Mouse (Mus musculus): ENCODE results near the gene Cox7a1.
"Not testable (repeated sequence)": the region's sequence is repeated elsewhere in the genome, so short reads cannot be mapped to it uniquely, and the experiment has no call there.

Cox7a1 gene

DNA sequence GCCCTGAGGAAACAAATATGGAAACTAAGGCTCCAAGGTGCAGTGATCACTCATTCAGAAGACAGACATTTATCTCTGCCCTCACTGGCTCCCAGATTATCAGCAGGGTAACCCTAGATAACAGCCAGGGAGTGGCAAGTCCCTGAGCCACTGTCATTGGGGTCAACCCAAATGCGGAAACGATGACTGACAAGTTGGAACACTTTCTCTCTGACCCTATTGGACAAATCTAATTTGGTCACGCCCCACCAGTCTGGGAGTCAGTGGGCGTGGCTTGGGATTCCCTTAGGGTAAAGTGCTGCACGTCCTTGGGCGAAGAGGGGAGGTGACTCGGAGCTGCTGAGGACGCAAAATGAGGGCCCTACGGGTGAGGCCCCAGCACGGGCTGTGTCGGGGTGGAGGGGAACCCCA lies at the start of gene Cox7a1:
Cox7a1 (plus strand) TSS at position 266 of the 411 bp plus-strand sequence.
- DNase-seq: peak; percentile 94 to 95

- peak in 1 of 2 experiments; percentile 45 for DNase-seq
Observed at GRCm38 (mm10) chr7:30136826-30137225, 47.1 kb upstream of the Cox7a1 start.

DNA sequence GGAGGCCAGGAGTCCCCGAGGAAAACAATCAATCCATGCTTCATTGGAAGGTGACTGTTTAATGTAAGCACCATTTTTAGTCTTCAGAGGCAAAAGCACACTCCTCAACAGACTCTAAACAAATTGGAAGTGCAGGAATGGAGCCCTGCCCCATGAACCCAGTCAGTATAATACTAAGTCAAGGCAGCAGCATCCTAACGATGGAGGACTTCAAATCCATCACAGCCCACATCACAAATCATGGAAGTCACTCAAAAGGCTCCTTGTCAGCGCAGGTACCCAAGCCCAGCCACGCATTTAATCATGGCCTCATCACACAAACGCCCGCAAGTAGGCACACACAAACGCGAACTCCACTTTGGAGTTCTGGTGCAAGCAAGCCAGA lies 40.8 kb upstream of the Cox7a1 start:
- no peak for DNase-seq

- DNase-seq: peak; percentile 45 to 71
Observed at GRCm38 (mm10) chr7:30143555-30144209, 40.3 kb upstream of the Cox7a1 start.

GRCm38 (mm10) chr7:30147011-30147410 lies 36.9 kb upstream of the Cox7a1 start:
- DNase-seq: no peak

GRCm38 (mm10) chr7:30154040-30154439 lies 29.9 kb upstream of the Cox7a1 start:
- DNase-seq: no peak

- DNase-seq: no peak
Observed at GRCm38 (mm10) chr7:30155507-30155906, 28.4 kb upstream of the Cox7a1 start.

- DNase-seq: no peak
Observed at GRCm38 (mm10) chr7:30163113-30163512, 20.8 kb upstream of the Cox7a1 start.

DNA sequence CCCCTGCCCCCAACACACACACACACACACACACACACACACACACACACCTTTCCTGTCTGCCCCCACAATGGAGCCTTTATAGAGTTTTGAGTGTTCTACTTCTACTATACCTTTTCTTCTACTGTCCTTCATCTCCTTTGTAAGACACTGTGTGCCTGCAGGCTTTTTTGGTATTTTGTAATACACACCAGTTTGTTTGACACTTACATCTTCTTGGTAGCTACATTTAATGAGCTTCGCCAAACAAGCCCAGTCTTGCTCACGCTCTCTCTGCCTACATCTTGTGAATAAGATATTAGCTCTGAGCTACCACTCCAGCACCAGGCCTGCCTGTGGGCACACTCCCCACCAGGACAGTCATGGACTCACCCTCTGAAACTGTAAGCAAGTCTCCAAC lies 19.2 kb upstream of the Cox7a1 start:
- DNase-seq: no peak

GRCm38 (mm10) chr7:30168914-30169582 lies 14.9 kb upstream of the Cox7a1 start:
- no peak for DNase-seq

DNA sequence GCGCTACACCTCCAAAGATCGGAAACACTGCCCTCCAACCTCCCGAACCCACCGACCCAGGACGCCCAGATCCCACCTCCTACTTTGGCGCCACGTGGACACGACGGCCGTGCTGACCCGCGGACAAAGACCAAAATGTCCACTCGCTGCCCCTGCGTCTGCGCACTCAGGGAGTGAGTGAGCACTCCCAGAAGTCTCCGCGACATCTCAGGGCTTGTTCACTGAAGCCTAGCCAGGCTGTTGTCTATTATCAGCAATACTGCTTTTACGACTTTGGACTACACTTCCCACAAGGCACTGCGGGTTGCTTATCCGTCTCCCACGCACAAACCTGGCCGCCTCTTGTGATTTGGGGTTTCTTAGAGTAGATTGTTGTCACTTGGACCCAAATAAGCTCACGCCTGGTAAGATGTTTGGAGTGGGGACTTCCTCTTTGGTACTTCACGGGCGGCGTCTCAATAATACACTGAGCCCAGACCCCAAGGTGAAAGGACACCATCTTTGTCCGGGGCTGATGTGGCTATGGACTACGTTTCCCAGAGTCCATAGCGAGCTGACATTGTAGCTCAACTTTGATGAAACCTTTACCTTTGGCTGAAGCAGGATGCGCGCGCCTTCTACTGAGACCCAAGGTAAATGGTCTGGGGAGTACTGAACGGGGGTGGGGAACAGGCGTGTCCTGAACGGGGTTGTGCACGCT lies 14.2 kb upstream of the Cox7a1 start, which contains the start of gene Zfp146:
Zfp146 (minus strand) TSS at position 168 of the 700 bp plus-strand sequence.
- DNase-seq: peak; percentile 96 to 97

GRCm38 (mm10) chr7:30170283-30170951 lies 13.5 kb upstream of the Cox7a1 start:
- DNase-seq: no peak

GRCm38 (mm10) chr7:30176474-30176873 lies 7.5 kb upstream of the Cox7a1 start:
- no peak for DNase-seq

DNA sequence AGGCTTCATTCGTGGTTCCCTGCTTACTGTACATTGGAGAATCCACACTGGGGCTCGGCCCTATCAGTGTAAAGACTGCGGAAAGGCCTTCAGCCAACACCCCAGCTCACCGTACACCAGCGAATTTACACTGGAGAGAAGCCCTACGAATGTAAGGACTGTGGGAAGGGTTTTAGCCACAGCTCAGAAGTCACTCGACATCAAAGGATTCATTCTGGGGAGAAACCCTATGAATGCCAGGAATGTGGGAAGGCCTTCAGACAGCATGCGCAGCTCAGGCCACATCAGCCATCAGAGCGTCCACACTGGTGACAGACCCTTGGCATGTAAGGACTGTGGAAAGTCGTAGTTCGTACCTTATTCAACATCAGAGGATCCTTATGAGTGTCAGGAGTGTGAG lies 5.7 kb upstream of the Cox7a1 start:
- DNase-seq: no peak

- peak; percentile 79 to 86 for DNase-seq
Observed at GRCm38 (mm10) chr7:30181308-30181707, 2.6 kb upstream of the Cox7a1 start.

DNA sequence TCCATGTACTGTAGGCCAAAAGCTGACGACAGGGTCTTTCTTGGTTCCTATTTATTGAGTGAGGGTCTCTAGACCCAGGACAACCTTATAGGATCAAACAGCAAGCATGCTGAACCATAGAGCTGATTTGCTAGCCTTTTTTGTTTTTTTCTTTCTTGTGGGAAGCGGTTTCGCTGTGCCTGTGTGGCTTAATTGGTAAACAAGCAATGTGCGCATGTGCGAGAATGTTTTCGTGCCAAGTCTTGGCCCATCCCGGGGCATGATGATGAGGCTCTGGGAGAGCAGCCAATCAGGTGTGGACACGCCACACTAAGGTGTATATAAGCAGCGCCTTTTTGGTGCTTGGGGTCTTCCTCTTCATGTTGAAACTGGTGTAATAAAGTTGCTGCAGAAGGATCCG lies 2.0 kb upstream of the Cox7a1 start:
- DNase-seq: not testable (repeated sequence)

GRCm38 (mm10) chr7:30183189-30183588 lies 755 bp upstream of the Cox7a1 start:
- not testable (repeated sequence) for DNase-seq

DNA sequence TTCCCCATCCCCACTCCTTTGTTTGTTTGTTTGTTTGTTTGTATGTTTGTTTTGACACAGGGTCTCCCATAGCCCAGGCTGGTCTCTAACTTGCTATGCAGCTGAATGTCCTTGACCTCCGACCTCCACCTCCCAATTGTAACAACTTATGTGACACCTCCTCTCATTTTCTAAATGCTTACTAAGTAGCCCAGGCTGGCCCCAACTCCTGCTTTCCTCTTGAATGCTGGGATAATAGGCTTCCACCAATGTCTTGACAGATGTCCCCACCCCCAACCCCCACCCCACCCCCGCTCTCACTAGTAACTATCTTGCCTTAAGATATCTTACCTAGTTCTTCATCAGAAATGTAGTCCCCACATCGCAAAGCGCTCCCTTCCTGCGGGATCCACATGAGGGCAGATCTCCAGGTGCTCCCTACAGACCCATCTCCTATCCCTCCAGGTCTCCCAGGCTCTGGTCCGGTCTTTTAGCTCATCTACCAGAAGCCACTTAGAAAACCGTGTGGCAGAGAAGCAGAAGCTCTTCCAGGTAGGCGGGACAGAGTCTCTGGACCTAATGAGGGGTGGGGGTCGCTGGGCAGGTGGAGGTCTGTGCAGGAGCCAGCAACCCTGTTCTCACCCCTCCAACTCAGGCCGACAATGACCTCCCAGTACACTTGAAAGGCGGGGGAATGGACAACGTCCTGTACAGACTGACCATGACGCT lies 851 bp downstream of the Cox7a1 start:
- no peak for DNase-seq

DNA sequence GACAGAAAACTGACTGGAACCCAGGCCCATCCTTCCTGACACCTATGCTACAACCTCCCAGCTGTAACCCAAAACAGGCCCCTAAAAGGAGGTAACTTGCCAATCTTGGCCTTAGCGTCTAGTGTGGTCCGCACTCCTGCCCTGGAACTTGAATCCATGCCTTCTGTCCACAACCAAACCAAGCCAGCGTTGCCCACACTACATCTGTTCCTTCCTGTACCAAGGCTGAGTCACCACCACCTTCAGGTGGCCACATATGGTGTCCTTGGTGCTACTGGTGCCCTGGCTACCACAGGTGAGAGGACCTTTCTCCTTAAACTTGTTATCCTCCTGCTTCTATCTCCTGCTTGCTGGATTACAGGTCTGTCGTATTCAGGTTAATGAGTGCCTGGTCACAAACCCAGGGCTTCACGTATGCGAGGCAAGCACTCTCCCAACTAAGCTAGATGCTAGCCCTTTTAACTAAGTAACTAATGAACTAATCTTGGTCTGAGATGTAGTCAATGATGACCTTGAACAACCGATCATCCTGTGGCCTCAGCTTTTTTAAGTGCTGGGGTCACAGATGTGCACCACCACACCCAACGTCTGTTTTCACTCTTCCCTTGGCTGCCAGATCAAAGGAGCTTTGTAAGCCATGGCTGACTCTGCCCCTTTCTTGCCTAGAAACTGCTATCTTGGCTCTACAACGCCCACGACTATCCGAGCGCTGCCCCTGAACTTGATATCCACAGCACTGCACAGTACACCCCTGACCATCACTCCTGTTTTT lies 4.6 kb downstream of the Cox7a1 start:
- no peak for DNase-seq

GRCm38 (mm10) chr7:30189116-30189491 lies 5.2 kb downstream of the Cox7a1 start:
- no peak for DNase-seq

DNA sequence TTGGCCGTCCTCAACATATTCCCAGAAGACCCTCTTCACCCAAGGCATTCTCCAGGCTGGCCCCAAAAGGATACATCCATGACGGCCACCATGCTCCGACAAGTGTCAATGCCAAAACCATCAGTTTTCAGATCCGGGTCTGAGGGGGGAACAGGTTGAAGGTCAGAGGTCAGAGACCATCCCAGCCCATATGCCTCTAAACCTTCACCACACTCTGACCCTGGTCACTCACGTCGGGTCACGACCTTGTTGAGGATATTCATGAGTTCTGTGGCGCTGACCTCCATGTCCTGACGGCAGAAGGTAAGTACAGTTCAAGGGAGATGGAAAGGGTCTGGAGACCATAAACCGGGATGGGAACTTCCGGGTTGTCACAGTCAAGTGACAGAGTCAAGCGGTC lies 8.1 kb downstream of the Cox7a1 start:
- DNase-seq: no peak

DNA sequence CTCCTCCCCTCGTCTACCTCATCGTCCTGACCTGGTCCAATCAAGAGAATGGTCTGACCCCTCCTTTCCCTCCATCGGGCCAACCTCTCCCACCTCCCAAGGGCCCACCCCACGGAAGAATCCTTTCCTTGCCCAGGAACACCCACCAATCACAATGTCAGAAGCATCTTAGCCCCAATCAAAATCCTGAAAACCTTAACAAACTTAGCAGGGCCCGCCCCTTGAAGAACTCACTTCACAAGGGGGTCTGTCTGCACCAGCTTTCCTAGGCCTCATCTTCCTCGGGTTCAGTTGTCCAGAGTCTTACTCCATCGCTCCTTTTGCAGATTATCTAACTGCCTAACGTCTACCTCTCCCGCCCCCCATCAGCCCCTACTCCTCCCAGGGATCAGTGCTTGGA lies 9.1 kb downstream of the Cox7a1 start:
- DNase-seq: no peak

All from kidney, postnatal 25 days (tissue).